Mouse (Mus musculus) G1E (cell line): ENCODE measurements at regions not wholly inside any gene's neighbourhood (a gene's known extent, or its start where the extent isn't known, plus 50 kb on each side); places are given as distances from the start of the nearest gene placed in this dataset.

Experiments used
- CTCF ChIP-seq: IDR thresholded peaks from 2 replicates; pipeline ENCODE4 v1.5.1; 2012; ENCODE audit warnings: low read depth, low read length, inconsistent platforms, mixed read lengths
- GATA1 ChIP-seq: IDR thresholded peaks from 2 replicates; pipeline ENCODE4 v1.6.1; 2012; ENCODE audit warnings: borderline replicate concordance, low read length, inconsistent platforms, mixed read lengths
- POLR2AphosphoS5 ChIP-seq: IDR thresholded peaks from 2 replicates; pipeline ENCODE4 v1.6.1; 2012; ENCODE audit warnings: low read depth, low read length, inconsistent platforms; ENCODE audit not compliant: insufficient replicate concordance

GRCm38 (mm10) chr2:79010273-79010672 is 142.3 kb downstream of the Ube2e3 start:
- TF ChIP-seq CTCF (no peak), GATA1 (no peak), POLR2AphosphoS5 (no peak)
